Mouse (Mus musculus) embryonic facial prominence, embryonic 11.5 days (tissue): Measurements from ENCODE around the gene Ube2d1. TPM values are rescaled to one million over a fixed set of nuclear protein-coding genes. Genes with fewer than 3 reads are reported as not detected.

Source experiments
- ATAC-seq: fragments of 200-750 bp; cut with Nextera tagmentation; replicated peaks from 2 replicates; pipeline ENCODE4 v1.8.0; 2017; ENCODE audit warnings: low read depth; ENCODE audit not compliant: insufficient number of reproducible peaks, low FRiP score, low TSS enrichment
- DNase-seq: peaks from one replicate; pipeline ENCODE4 v3.0.0-alpha.2; 2015; ENCODE audit warnings: low spot score
- H3K27ac ChIP-seq: fragments of 300-500 bp; sonication (generic); replicated peaks from 2 replicates; pipeline ENCODE4 v1.5.1; 2014; ENCODE audit warnings: mild to moderate bottlenecking, low read depth, low read length, control low read depth
- H3K27me3 ChIP-seq: fragments of 300-500 bp; sonication (generic); 2 replicates; pipeline ENCODE4 v1.6.1; 2014; ENCODE audit warnings: mild to moderate bottlenecking, low read length, moderate library complexity, mixed read lengths; ENCODE audit not compliant: control insufficient read depth, insufficient read depth
- H3K36me3 ChIP-seq: fragments of 300-500 bp; sonication (generic); replicated peaks from 2 replicates; pipeline ENCODE4 v1.6.1; 2014; ENCODE audit warnings: low read depth, mild to moderate bottlenecking, low read length, moderate library complexity, mixed read lengths; ENCODE audit not compliant: control insufficient read depth, insufficient read depth
- H3K4me1 ChIP-seq: fragments of 300-500 bp; sonication (generic); 2 replicates; pipeline ENCODE4 v1.6.1; 2014; ENCODE audit warnings: low read length, mixed read lengths; ENCODE audit not compliant: control insufficient read depth, insufficient read depth
- H3K4me2 ChIP-seq: fragments of 300-500 bp; sonication (generic); 2 replicates; pipeline ENCODE4 v1.6.1; 2014; ENCODE audit warnings: low read depth, mild to moderate bottlenecking, control low read depth, low read length, moderate library complexity
- H3K4me3 ChIP-seq: fragments of 300-500 bp; sonication (generic); 2 replicates; pipeline ENCODE4 v1.5.1; 2014; ENCODE audit warnings: low read depth, low read length, control low read depth
- H3K9ac ChIP-seq: fragments of 300-500 bp; sonication (generic); replicated peaks from 2 replicates; pipeline ENCODE4 v1.6.1; 2014; ENCODE audit warnings: mild to moderate bottlenecking, control low read depth, low read length
- H3K9me3 ChIP-seq: fragments of 300-500 bp; sonication (generic); replicated peaks from 2 replicates; pipeline ENCODE4 v1.6.1; 2016; ENCODE audit warnings: mild to moderate bottlenecking, low read length, inconsistent platforms, mixed read lengths; ENCODE audit not compliant: control insufficient read depth
- whole genome bisulfite sequencing: fragments of 180-500 bp; shearing (Covaris S2); extraction: QIAGEN DNeasy Blood & Tissue Kit; methylation state at CpG from one replicate; pipeline ENCODE4 v1.1.7; 2014; 5-methylcytosine and 5-hydroxymethylcytosine counted together
- polyA plus RNA-seq: library from polyadenylated mRNA; unstranded; fragments of >200 nt; fragmentation: Nextera tagmentation; extraction: Ambion mirVana; gene quantifications from 2 replicates; pipeline ENCODE4 v1.2.1, GENCODE M21; 2014

Ube2d1 gene
- polyA plus RNA-seq, 1 experiment from 2014 or later = 158 TPM

GRCm38 (mm10) chr10:71246956-71247355 lies 38.1 kb downstream of the Ube2d1 start:
- H3K4me1 ChIP-seq = no peaks in the 10 kb centered on the region

GRCm38 (mm10) chr10:71239479-71240120 lies 45.5 kb downstream of the Ube2d1 start:
- Histone ChIP-seq H3K27me3 (no peaks in the 10 kb centered on the region), H3K4me2 (no peak overlapping the region), H3K9me3 (no peaks in the 10 kb centered on the region), H3K27ac (no peak overlapping the region), H3K9ac (no peak overlapping the region), H3K4me1 (no peaks in the 10 kb centered on the region), H3K4me3 (no peak overlapping the region), H3K36me3 (no peaks in the 10 kb centered on the region)
- DNase-seq (no peak), ATAC-seq (no peak)
- WGBS = 68% methylated on average over 6 of the region's 6 CpGs

More at GRCm38 (mm10) chr10:71246956-71247355, 38.1 kb downstream of the Ube2d1 start:
- Histone ChIP-seq H3K9ac (no peak overlapping the region), H3K27ac (no peak overlapping the region), H3K4me2 (no peak overlapping the region), H3K4me3 (no peak overlapping the region), H3K27me3 (no peaks in the 10 kb centered on the region), H3K36me3 (no peaks in the 10 kb centered on the region), H3K9me3 (no peaks in the 10 kb centered on the region)
- DNase-seq (no peak), ATAC-seq (no peak)
- 56% methylated on average over 7 of the region's 7 CpGs for WGBS

- WGBS = 8% methylated on average over 7 of the region's 7 CpGs
- peak within 1 kb of the TSS; percentile 88 for H3K4me3 ChIP-seq
- DNase-seq (no peak), ATAC-seq (no peak)
- H3K4me2 ChIP-seq = peak within 1 kb of the TSS; percentile 68
- H3K27me3 ChIP-seq = no peaks in the 10 kb centered on the region
- no peaks in the 10 kb centered on the region for H3K9me3 ChIP-seq
- H3K9ac ChIP-seq = peak within 1 kb of the TSS; percentile 88
- H3K36me3 ChIP-seq = no peaks in the 10 kb centered on the region
- peak within 1 kb of the TSS; percentile 70 for H3K27ac ChIP-seq
- no peaks in the 10 kb centered on the region for H3K4me1 ChIP-seq
Observed at GRCm38 (mm10) chr10:71238240-71238554, 46.9 kb downstream of the Ube2d1 start, which contains the start of gene Tfam. TSS of gene Tfam (minus strand) at chr10:71238280.

- Histone ChIP-seq H3K9ac (peak overlapping the region; percentile 88), H3K27ac (peak overlapping the region; percentile 70), H3K36me3 (no peaks in the 10 kb centered on the region), H3K27me3 (no peaks in the 10 kb centered on the region), H3K9me3 (no peaks in the 10 kb centered on the region), H3K4me3 (peak overlapping the region; percentile 88), H3K4me1 (no peaks in the 10 kb centered on the region), H3K4me2 (peak overlapping the region; percentile 68)
- ATAC-seq (peak; percentile 98), DNase-seq (peak; percentile 97)
- under 1% methylated on average over 64 of the region's 68 CpGs for WGBS
Observed at GRCm38 (mm10) chr10:71237516-71238239, 47.4 kb downstream of the Ube2d1 start.

- 98% methylated on average over 8 of the region's 8 CpGs for WGBS
- Histone ChIP-seq H3K4me3 (no peak overlapping the region), H3K36me3 (no peaks in the 10 kb centered on the region; the same call in 1 of the 2 replicates), H3K9me3 (no peaks in the 10 kb centered on the region), H3K4me2 (no peak overlapping the region), H3K4me1 (no peaks in the 10 kb centered on the region), H3K9ac (no peak overlapping the region), H3K27ac (no peak overlapping the region), H3K27me3 (no peaks in the 10 kb centered on the region)
- ATAC-seq = no peak
- no peak for DNase-seq
Observed at GRCm38 (mm10) chr10:71234071-71234470, 51.0 kb downstream of the Ube2d1 start.

- Histone ChIP-seq H3K36me3 (peaks cover 8% of the 10 kb centered on the region), H3K4me2 (no peak overlapping the region), H3K9ac (no peak overlapping the region), H3K27me3 (no peaks in the 10 kb centered on the region), H3K4me3 (no peak overlapping the region), H3K4me1 (no peaks in the 10 kb centered on the region), H3K9me3 (no peaks in the 10 kb centered on the region), H3K27ac (no peak overlapping the region)
- ATAC-seq (no peak), DNase-seq (peak; percentile 81)
- 45% methylated on average over 7 of the region's 7 CpGs for WGBS
Observed at GRCm38 (mm10) chr10:71225894-71226293, 59.2 kb downstream of the Ube2d1 start.

GRCm38 (mm10) chr10:71223101-71223500 lies 62.0 kb downstream of the Ube2d1 start:
- H3K4me3 ChIP-seq = no peak overlapping the region
- peaks cover 8% of the 10 kb centered on the region for H3K36me3 ChIP-seq
- no peaks in the 10 kb centered on the region for H3K9me3 ChIP-seq
- DNase-seq (no peak), ATAC-seq (no peak)
- no peaks in the 10 kb centered on the region for H3K4me1 ChIP-seq
- H3K27ac ChIP-seq = no peak overlapping the region
- H3K4me2 ChIP-seq = no peak overlapping the region
- H3K9ac ChIP-seq = no peak overlapping the region
- H3K27me3 ChIP-seq = no peaks in the 10 kb centered on the region
- WGBS = 86% methylated on average over 5 of the region's 5 CpGs

GRCm38 (mm10) chr10:71222639-71223038 lies 62.4 kb downstream of the Ube2d1 start:
- ATAC-seq (no peak), DNase-seq (no peak)
- Histone ChIP-seq H3K4me3 (no peak overlapping the region), H3K4me1 (no peaks in the 10 kb centered on the region), H3K36me3 (peaks cover 8% of the 10 kb centered on the region), H3K9ac (no peak overlapping the region), H3K27me3 (no peaks in the 10 kb centered on the region), H3K9me3 (no peaks in the 10 kb centered on the region), H3K4me2 (no peak overlapping the region), H3K27ac (no peak overlapping the region)
- WGBS = 91% methylated on average over 2 of the region's 2 CpGs
